Mouse (Mus musculus) MN1 (cell line): ENCODE data around the gene Coq8a.

Experiments used
- DNase-seq: peaks from one replicate; pipeline ENCODE4 v3.0.0-alpha.2; 2016; ENCODE audit warnings: low spot score

Coq8a gene

GRCm38 (mm10) chr1:180175167-180175566 lies 24.2 kb downstream of the Coq8a start:
- peak; percentile 66 for DNase-seq

- DNase-seq = no peak
Observed at GRCm38 (mm10) chr1:180174718-180175117, 24.7 kb downstream of the Coq8a start.

GRCm38 (mm10) chr1:180173017-180173416 lies 26.4 kb downstream of the Coq8a start:
- DNase-seq = no peak

GRCm38 (mm10) chr1:180172600-180172999 lies 26.8 kb downstream of the Coq8a start:
- no peak for DNase-seq

GRCm38 (mm10) chr1:180171883-180172282 lies 27.5 kb downstream of the Coq8a start:
- no peak for DNase-seq

- DNase-seq = no peak
Observed at GRCm38 (mm10) chr1:180170071-180170470, 29.3 kb downstream of the Coq8a start.

GRCm38 (mm10) chr1:180169161-180169560 lies 30.2 kb downstream of the Coq8a start:
- DNase-seq = no peak

- DNase-seq = no peak
Observed at GRCm38 (mm10) chr1:180168294-180168693, 31.1 kb downstream of the Coq8a start.

- DNase-seq = no peak
Observed at GRCm38 (mm10) chr1:180166533-180166932, 32.9 kb downstream of the Coq8a start.

- no peak for DNase-seq
Observed at GRCm38 (mm10) chr1:180162986-180163385, 36.4 kb downstream of the Coq8a start.

- DNase-seq = no peak
Observed at GRCm38 (mm10) chr1:180161566-180162355, 37.6 kb downstream of the Coq8a start.

- no peak for DNase-seq
Observed at GRCm38 (mm10) chr1:180161160-180161559, 38.2 kb downstream of the Coq8a start.

GRCm38 (mm10) chr1:180160545-180160944 lies 38.9 kb downstream of the Coq8a start:
- DNase-seq = no peak

- DNase-seq = no peak
Observed at GRCm38 (mm10) chr1:180158648-180159047, 40.8 kb downstream of the Coq8a start.

- DNase-seq = no peak
Observed at GRCm38 (mm10) chr1:180151191-180151590, 48.2 kb downstream of the Coq8a start.

GRCm38 (mm10) chr1:180148563-180148962 lies 50.8 kb downstream of the Coq8a start:
- DNase-seq = no peak

- no peak for DNase-seq
Observed at GRCm38 (mm10) chr1:180148036-180148435, 51.4 kb downstream of the Coq8a start.

GRCm38 (mm10) chr1:180140970-180141369 lies 58.4 kb downstream of the Coq8a start:
- no peak for DNase-seq

- DNase-seq = peak; percentile 52
Observed at GRCm38 (mm10) chr1:180139158-180139557, 60.2 kb downstream of the Coq8a start.

- DNase-seq = no peak
Observed at GRCm38 (mm10) chr1:180132187-180132586, 67.2 kb downstream of the Coq8a start.

- DNase-seq = no peak
Observed at GRCm38 (mm10) chr1:180131402-180131801, 68.0 kb downstream of the Coq8a start.

GRCm38 (mm10) chr1:180128077-180128792 lies 71.2 kb downstream of the Coq8a start:
- DNase-seq = no peak

- peak; percentile 59 for DNase-seq
Observed at GRCm38 (mm10) chr1:180118233-180118632, 81.2 kb downstream of the Coq8a start.
